Mouse (Mus musculus) brown adipose tissue, adult 24 weeks (tissue): ENCODE measurements around the gene Racgap1. TPM values are rescaled to one million over a fixed set of nuclear protein-coding genes. Genes with fewer than 3 reads are reported as not detected.

Experiments
- H3K27ac ChIP-seq: fragments of 200-500 bp; replicated peaks from 2 replicates; pipeline ENCODE4 v1.5.1; 2012; ENCODE audit warnings: low read depth, mild to moderate bottlenecking, low read length
- H3K4me1 ChIP-seq: fragments of 200-500 bp; 2 replicates; pipeline ENCODE4 v1.6.1; 2012; ENCODE audit warnings: low read length, mixed read lengths; ENCODE audit not compliant: control insufficient read depth, insufficient read depth, insufficient read length
- H3K4me3 ChIP-seq: fragments of 200-500 bp; 2 replicates; pipeline ENCODE4 v1.5.1; 2012; ENCODE audit warnings: low read depth, mild to moderate bottlenecking, low read length, moderate library complexity; ENCODE audit not compliant: insufficient read depth
- polyA plus RNA-seq: library from polyadenylated mRNA; stranded (reverse); fragments of >200 nt; gene quantifications from 2 replicates; pipeline ENCODE4 v1.2.4, GENCODE M21; 2012; ENCODE audit not compliant: missing spikeins, insufficient read depth, insufficient read length

The Racgap1 gene
- 1.9 TPM in 1 of 2 replicates, not detected in the other for polyA plus RNA-seq

DNA sequence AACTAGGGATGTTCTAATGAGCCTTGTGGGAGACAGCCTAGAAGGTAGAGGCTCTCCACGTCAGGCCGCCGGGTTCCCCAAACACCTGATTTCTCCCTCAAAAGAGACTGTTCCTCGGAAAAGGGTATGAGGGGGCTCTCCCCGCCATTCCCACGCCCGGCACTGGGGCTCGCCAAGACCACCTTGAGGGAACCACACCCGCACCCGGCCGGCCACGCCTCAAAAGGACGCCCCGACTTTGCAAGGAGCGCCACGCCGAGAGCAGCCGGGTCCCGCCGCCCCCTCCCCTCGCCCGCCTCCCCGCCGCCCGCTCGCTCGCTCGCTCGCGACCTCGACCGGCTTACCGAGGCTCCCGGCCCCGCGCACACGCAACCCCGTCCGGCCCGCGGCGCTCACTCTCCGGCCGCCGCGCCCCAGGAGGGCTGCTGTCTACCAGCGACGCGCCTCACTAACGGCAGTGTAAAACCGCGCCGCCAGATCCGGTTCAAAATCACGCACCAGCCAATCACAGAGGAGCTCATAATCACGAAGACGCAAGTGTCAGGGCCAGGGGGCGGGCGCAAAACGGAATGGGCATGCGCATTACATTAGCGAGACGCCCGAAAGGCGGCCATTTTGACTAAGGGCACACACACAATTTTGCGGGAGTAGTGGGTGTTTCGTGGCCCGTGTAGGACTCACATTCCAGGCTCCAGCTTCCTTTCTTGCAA is at the start of gene Racgap1:
Gene Racgap1, minus strand, starts transcription at position 494 of the 710 bp plus-strand sequence.
- no peak within 1 kb of the TSS for H3K27ac ChIP-seq
- peak within 1 kb of the TSS; percentile 53 for H3K4me3 ChIP-seq
- H3K4me1 ChIP-seq: no peaks in the 10 kb centered on the region

DNA sequence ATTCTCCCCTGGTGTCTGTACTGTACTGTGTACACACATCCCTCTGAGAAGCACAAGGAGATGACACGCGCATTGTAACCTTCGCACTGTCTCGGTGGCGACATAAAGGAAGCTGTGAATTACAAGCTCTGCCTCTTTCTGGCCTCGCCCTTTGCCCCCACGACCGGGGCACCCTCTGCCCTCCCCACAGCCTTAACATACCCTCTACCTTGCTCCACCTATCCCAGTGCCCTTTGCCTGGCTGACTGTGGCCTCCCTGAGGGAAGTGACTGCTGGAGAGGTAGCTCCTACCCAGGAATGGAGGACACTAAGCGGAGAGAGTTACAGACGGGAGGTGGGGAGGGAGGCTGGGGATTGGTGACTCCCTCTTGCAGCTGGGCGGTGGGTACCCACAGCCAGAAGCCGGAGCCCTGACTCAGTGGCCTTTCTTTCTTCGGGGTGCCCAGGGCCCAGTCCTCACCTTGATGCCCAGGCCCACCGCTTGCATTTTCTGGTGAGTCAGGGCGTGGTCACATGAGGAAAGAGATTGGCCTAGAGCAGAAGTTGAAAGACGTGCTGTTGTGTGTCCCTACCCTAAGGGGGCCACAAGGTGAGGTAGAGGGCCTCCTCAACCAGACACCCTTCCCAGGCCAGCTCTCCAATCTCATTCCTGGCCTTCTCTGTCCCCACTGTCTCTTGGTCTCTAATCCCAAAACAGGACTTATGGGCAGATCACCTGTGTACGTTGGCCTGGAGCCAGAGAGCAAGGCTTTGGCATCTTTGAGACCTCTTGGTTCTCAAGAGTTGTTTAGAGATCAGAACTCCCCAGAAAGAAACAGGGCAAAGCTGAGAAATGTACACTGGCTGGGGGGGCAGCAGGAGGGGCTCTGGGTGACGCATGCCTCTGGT is 49.0 kb upstream of the Racgap1 start:
- Histone ChIP-seq H3K4me3 (no peak overlapping the region), H3K4me1 (peaks cover 11% of the 10 kb centered on the region; the same call in 1 of the 2 replicates), H3K27ac (no peak overlapping the region)

DNA sequence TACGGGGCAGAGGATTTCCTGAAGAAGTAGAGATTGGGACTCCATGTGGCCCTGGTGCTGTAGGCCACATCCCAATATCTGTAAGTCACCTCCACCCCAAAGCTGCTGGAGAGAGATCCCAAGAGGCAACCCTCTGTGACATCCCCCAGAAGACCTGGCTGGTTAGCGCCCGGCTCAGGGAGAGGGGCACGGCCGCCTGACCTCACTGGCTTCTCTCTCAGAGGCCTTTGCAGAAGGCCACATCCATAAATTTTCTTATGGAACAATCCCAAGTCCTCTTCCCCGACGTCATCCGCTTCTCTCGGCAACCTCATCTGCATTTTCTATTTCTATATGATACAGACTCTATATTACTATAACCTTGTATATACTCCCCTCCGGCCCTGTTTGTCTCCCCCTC is 48.3 kb upstream of the Racgap1 start:
- Histone ChIP-seq H3K4me3 (no peak overlapping the region), H3K27ac (no peak overlapping the region), H3K4me1 (peaks cover 11% of the 10 kb centered on the region; the same call in 1 of the 2 replicates)

DNA sequence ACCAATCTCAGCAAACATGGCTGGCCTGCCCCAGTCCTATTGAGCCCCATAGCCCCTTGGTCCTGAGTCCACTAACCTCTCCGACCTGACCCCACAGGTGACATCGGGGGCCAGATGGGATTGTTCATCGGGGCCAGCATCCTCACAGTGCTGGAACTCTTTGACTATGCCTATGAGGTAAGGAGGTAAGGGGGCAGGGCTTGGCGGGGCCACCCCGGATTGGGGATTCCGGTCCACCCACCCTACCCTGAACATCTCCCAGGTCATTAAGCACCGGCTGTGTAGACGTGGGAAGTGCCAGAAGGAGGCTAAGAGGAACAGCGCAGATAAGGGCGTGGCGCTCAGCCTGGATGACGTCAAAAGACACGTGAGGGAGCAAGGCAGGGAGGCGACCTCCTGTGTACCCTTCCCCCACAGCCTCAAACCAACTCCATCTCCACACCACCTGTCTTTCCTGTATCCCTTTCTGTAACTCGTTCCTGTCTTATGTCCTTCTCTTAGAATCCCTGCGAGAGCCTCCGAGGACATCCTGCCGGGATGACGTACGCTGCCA is 47.2 kb upstream of the Racgap1 start:
- peaks cover 7% of the 10 kb centered on the region; the same call in 1 of the 2 replicates for H3K4me1 ChIP-seq
- no peak overlapping the region for H3K27ac ChIP-seq
- no peak overlapping the region for H3K4me3 ChIP-seq

DNA sequence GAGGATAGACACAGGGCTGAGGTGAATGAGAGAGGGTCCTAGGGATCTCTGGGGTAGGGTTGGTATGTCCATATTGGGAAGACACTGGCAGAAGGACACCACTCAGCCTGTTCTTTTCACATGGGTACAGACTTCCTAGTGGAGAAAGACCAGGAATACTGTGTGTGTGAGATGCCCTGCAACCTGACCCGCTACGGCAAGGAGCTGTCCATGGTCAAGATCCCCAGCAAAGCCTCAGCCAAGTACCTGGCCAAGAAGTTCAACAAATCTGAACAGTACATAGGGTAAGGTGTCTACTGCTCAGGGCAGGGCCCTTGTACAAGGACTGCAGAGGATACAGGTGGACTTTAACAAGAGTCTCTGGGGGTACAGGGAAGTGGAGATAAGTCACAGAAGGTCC is 45.9 kb upstream of the Racgap1 start:
- H3K4me3 ChIP-seq: no peak overlapping the region
- no peak overlapping the region for H3K27ac ChIP-seq
- no peaks in the 10 kb centered on the region; the same call in 1 of the 2 replicates for H3K4me1 ChIP-seq

DNA sequence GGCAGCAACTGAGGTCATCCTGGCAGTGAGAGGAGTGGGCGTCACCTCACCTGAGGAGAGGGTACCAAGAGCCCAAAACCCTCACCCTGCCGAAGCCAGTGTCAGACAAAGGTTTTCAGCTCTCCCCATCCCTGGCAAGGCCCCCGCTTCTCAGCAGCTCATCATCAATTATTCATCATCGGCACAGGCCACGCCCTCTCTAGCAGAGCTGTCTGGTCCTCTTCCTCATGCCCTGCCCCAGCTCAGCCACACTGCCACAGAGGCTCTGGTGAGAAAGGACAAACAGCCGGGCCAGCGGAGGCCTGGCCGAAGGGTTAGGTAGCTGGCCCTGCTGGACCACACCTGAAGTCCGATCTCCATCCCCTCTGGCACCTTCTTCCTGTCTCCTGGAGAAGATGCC is 40.5 kb upstream of the Racgap1 start:
- H3K4me3 ChIP-seq: no peak overlapping the region
- no peak overlapping the region for H3K27ac ChIP-seq
- no peaks in the 10 kb centered on the region; the same call in 1 of the 2 replicates for H3K4me1 ChIP-seq

DNA sequence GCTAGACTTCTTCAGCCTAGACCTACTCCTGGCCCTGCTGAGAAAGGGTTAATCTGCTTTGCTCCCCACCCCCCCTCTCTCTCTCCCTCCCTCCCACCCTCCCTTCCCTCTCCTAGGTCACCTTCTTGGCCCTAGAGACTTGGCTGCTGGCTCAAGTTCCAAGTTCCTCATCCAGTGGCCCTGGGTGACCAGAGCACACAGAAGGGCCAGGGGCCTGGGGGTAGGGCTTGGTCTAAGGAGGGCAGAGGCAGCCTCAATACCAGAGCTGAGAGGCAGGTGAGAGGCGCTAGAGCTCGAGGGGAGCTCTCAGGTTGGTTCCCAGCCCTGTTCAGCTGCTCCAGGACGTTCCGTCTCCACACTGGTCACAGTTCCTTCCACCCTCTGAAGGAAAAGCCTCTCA is 39.5 kb upstream of the Racgap1 start:
- Histone ChIP-seq H3K4me3 (no peak overlapping the region), H3K4me1 (no peaks in the 10 kb centered on the region; the same call in 1 of the 2 replicates), H3K27ac (no peak overlapping the region)

DNA sequence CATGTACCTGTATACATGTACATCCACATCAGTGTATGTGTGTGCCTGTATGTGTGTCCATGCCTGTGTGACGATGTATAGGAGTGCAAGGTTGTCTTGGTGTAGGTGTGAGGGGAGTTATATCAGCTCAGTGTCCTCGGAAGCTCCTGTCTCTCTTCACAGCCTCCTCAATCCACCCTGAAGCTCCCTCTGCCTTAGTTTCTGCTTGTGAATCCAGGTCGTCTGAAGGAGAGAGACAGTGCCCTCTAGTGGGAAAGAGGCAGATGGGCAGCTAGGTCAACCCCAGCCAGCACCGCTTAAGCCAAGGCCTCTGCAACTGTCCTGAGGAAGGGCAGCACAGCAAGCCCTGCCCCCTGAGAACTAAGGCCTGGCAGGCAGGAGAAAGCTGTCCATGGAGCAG is 37.3 kb upstream of the Racgap1 start:
- Histone ChIP-seq H3K4me3 (no peak overlapping the region), H3K4me1 (no peaks in the 10 kb centered on the region; the same call in 1 of the 2 replicates), H3K27ac (no peak overlapping the region)

DNA sequence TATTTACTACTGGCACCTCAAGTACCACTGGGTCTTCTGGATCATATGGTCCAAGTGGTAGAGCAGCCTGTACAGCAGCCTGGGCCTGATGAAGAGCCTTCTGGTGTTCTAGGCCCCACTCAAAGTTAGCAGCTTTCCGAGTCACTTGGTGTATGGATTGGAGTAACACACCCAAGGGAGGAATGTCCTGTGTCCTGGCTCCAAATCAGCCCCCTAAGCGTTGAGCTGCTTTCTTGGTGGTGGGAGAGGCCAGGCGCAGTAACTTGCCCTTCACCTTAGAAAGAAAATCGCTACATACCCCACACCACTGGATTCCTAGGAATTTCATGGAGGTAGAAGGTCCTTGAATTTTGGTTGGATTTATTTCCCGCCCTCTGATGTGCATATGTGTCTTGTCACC is 32.7 kb upstream of the Racgap1 start:
- Histone ChIP-seq H3K27ac (no peak overlapping the region), H3K4me1 (no peaks in the 10 kb centered on the region), H3K4me3 (no peak overlapping the region)

DNA sequence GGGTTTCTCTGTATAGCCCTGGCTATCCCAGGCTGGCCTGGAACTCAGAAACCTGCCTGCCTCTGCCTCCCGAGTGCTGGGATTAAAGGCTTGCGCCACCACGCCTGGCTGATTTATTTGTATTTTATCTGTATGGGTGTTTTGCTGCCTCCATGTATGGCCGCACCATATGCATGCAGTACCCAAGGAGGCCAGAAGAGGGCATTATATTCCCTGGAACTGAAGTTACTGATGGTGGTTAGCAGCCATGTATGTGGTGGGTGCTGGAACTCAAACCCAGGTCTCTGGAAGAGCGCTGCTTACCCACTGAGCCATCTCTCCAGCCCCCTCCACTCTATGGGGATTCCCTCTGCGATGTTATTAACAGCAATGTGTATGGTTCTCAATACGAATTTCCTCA is 31.4 kb upstream of the Racgap1 start:
- Histone ChIP-seq H3K4me3 (no peak overlapping the region), H3K4me1 (no peaks in the 10 kb centered on the region), H3K27ac (no peak overlapping the region)

DNA sequence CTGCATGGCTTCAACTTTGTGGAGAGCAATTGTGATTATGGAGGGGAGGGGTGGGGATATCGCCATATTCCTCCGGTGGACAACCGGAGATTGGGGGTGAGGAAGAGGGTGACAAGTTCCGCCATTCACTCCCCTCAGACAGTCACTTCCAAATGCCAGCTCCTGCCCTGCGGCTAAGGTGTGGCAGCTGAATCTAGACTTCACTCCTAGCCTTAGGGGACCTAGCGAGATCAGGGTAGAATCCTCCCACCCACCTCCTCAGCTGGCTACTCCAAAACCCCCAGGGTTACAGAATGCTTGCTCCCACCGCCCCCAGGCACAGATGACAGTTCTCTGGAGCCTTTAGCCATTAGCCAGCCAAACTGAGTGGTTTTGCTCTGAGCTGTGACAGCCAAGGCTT is 27.6 kb upstream of the Racgap1 start:
- Histone ChIP-seq H3K4me1 (no peaks in the 10 kb centered on the region), H3K4me3 (no peak overlapping the region), H3K27ac (no peak overlapping the region)

DNA sequence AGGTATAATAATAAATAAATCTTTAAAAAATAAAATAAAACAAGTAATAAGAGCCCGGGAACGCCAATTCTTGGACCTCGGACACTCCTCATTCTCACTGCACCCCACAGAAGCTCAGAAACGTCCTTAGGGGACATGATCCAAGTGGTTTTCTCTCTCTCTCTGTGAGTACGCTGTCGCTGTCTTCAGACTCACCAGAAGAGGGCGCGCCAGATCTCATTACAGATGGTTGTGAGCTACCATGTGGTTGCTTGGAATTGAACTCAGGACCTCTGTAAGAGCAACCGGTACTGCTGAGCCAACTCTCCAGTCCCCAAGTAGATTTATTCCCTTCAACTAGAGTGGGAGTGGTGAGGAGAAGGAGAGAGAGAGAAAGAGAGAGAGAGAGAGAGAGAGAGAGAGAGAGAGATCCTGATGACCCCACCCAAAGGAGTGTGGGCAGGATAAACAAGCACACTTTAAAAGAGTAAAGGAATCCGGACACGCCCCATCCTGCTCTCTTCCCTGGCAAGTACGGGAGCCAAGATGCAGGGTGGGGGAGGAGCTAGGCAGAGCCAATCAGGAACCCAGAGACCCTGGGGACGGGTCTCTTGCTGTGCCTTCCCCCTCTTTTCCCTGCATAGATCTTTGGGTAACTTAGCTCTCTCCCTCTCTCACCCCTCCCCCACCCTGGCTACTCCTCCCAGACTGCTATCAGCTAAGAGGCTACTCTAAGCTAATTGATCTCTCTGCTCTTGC is 26.8 kb upstream of the Racgap1 start:
- no peak overlapping the region for H3K4me3 ChIP-seq
- H3K4me1 ChIP-seq: no peaks in the 10 kb centered on the region
- no peak overlapping the region for H3K27ac ChIP-seq

DNA sequence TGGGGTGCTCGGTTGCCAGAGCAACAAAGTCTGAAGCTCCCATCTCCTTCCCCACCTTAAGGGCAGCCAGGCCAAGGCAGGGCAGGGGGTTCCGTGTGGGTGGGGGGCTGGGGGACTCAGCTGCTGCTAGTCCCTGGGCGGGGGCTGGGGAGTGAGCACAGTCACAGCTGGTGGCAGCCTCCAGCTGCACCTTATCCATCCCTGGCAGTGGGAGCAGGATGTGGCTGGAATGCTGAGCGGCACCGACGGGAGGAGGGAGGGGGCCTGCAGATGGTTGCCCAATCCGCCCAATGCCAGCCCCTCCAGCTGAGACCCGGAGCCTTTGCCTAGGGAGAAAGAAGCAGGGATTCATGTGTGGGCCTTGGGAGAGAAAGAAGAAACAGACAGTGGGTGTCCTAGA is 25.6 kb upstream of the Racgap1 start:
- no peaks in the 10 kb centered on the region for H3K4me1 ChIP-seq
- H3K4me3 ChIP-seq: no peak overlapping the region
- H3K27ac ChIP-seq: no peak overlapping the region

DNA sequence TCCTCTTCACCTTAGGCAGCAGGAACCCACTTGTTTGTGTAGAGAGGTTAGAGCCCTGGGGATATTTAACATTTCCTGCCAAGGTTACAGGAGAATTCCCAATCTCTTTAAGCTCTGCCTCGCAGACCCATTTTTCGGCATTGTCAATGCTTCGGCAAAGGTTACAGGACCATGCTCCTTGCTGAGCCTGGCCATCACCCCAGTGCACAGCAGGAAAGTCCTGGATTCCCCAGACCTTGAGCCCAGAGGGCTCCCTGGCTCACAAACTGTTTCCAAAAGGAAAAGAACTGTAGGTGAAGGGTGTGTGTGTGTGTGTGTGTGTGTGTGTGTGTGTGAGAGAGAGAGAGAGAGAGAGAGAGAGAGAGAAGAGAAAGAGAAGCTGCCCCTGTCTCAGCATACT is 23.4 kb upstream of the Racgap1 start:
- Histone ChIP-seq H3K4me3 (no peak overlapping the region), H3K4me1 (no peaks in the 10 kb centered on the region), H3K27ac (no peak overlapping the region)

DNA sequence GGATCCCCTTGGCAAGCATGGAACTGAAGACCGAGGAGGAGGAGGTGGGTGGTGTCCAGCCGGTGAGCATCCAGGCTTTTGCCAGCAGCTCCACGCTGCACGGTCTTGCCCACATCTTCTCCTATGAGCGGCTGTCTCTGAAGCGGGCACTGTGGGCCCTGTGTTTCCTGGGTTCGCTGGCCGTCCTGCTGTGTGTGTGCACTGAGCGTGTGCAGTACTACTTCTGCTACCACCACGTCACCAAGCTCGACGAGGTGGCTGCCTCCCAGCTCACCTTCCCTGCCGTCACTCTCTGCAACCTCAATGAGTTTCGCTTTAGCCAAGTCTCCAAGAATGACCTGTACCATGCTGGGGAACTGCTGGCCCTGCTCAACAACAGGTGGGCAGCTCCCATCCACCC is 20.3 kb upstream of the Racgap1 start:
- Histone ChIP-seq H3K4me1 (no peaks in the 10 kb centered on the region), H3K4me3 (no peak overlapping the region), H3K27ac (no peak overlapping the region)
